ENCODE assay signal across 9 mouse cellular contexts in genomic region chr2:38417970-38418369, GRCm38 (mm10).
DNase-seq lines count a peak whose midpoint lies in the region; ATAC-seq lines count a peak whose summit lies in the region.
"Had no signal": no experiment of that assay in that cellular context is flagged by ENCODE, and none has a peak within 500 bp of the region (broad histone marks: within the 10 kb centered on the region; RNA-seq: fewer than 3 reads in every experiment).

No protein-coding gene starts in this region.

- no peak overlapping the region for H3K27ac ChIP-seq in limb, embryonic 13.5 days
- H3K27ac ChIP-seq: hindbrain, embryonic 15.5 days had no signal

- no peak overlapping the region for H3K4me3 ChIP-seq in limb, embryonic 13.5 days
- H3K4me3 ChIP-seq: hindbrain, embryonic 15.5 days had no signal

- no peaks in the 10 kb centered on the region for H3K4me1 ChIP-seq in limb, embryonic 13.5 days
- H3K4me1 ChIP-seq: hindbrain, embryonic 15.5 days had no signal

- ATAC-seq in limb, embryonic 13.5 days (ENCODE audit: low FRiP score, low read depth), result peak; percentile 51; the same call in 1 of the 2 replicates

- no peaks in the 10 kb centered on the region for H3K36me3 ChIP-seq in limb, embryonic 13.5 days
- H3K36me3 ChIP-seq: hindbrain, embryonic 15.5 days had no signal

- no peak overlapping the region for H3K4me2 ChIP-seq in limb, embryonic 13.5 days (replicated peaks)
- H3K4me2 ChIP-seq: hindbrain, embryonic 15.5 days had no signal

- no peak overlapping the region for H3K9ac ChIP-seq in limb, embryonic 13.5 days
- H3K9ac ChIP-seq: hindbrain, embryonic 15.5 days had no signal

- 14% methylated on average over 4 of the region's 4 CpGs for WGBS in limb, embryonic 13.5 days

- peaks cover 13% of the 10 kb centered on the region; the same call in 1 of the 2 replicates for H3K27me3 ChIP-seq in limb, embryonic 13.5 days

- H3K9me3 ChIP-seq in limb, embryonic 13.5 days, result no peaks in the 10 kb centered on the region
- H3K9me3 ChIP-seq: hindbrain, embryonic 15.5 days had no signal

- peak; percentile 57 for DNase-seq in gastrocnemius, postnatal 10 days
- no peak for DNase-seq in gastrocnemius, postnatal 25 days
- peak; percentile 48 for DNase-seq in A20 (ENCODE audit: low read depth, low spot score)
- DNase-seq in c-Kit-positive CD71-positive TER-119-positive erythroid progenitor cells, embryonic 14.5 days (ENCODE audit: low spot score), result peak; percentile 29
- DNase-seq in testis, postnatal 10 days (ENCODE audit: low spot score), result peak; percentile 82
- no peak for DNase-seq in right cerebral cortex, postnatal 36 days (ENCODE audit: low spot score in 2 of 2)
- no peak for DNase-seq in right cerebral cortex, adult 2 months (ENCODE audit: low spot score in 2 of 2)

Comparison
In these comparisons a context has a peak if more than half of its experiments do, and no peak if none do; other contexts are left out.
1. DNase-seq: peak in gastrocnemius, postnatal 10 days (single experiment), A20 (single experiment), c-Kit-positive CD71-positive TER-119-positive erythroid progenitor cells, embryonic 14.5 days (single experiment) and testis, postnatal 10 days (single experiment); none in gastrocnemius, postnatal 25 days (single experiment), right cerebral cortex, postnatal 36 days (0 of 2) and right cerebral cortex, adult 2 months (0 of 2).